Mouse (Mus musculus): ENCODE measurements around the gene Bst2.

DNA sequence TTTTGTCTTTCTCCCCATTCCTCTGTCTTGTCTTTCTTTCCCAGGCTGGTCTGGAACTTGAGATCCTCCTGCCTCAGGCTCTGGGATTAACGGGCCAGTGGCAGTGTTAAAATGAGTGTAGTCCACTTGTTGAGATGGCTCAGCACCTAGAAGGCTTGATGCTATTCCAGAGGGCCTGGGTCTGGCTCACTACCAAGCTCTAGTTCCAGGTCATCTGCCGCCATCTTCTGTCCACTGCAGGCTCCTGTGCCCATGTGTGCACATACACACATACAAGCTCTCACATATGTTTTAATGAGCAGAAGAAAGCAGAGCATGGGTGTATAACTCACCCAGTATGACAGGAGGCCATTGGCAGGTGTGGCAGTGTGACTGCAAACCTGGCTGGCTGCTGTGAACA is 34.8 kb upstream of the Bst2 start:
- no peak for TF ChIP-seq POLR2A (IDR thresholded peaks at IDR 0.05; ENCODE audit: borderline replicate concordance, low read depth, low read length)
- no peak for TF ChIP-seq CTCF (IDR thresholded peaks at IDR 0.05; ENCODE audit: low read depth, low read length)

Data from bone marrow macrophage, adult 2 months (primary cell).